Mouse (Mus musculus): Measurements from ENCODE around the gene Extl1. TPM values are rescaled to one million over a fixed set of nuclear protein-coding genes. Genes with fewer than 3 reads are reported as not detected.

The Extl1 gene
- 15.3 TPM for polyA plus RNA-seq (2014; fragmentation: Illumina TruSeq; extraction: RNeasy Lipid Tissue Mini Kit (QIAGEN cat#74804); ENCODE audit: low read depth, low replicate concordance)

DNA sequence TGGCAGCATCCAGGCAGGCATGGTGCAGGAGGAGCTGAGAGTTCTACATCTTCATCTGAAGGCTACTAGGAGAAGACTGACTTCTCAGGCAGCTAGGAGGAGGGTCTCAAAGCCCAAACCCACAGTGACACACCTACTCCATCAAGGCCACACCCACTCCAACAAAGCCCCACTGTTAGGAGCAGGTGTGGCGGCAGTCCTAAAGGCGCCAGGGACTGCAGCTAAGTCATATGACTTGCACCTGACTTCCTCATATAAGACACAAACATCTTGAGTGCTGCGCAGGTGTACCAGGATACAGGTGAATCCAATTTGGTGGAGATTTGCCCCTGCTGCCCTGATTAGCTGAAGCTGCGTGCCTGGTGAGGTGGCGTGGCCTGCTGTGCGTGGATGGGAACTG lies at the start of gene Extl1:
TSS of gene Extl1 (minus strand) at position 101 of the 400 bp plus-strand sequence.

DNA sequence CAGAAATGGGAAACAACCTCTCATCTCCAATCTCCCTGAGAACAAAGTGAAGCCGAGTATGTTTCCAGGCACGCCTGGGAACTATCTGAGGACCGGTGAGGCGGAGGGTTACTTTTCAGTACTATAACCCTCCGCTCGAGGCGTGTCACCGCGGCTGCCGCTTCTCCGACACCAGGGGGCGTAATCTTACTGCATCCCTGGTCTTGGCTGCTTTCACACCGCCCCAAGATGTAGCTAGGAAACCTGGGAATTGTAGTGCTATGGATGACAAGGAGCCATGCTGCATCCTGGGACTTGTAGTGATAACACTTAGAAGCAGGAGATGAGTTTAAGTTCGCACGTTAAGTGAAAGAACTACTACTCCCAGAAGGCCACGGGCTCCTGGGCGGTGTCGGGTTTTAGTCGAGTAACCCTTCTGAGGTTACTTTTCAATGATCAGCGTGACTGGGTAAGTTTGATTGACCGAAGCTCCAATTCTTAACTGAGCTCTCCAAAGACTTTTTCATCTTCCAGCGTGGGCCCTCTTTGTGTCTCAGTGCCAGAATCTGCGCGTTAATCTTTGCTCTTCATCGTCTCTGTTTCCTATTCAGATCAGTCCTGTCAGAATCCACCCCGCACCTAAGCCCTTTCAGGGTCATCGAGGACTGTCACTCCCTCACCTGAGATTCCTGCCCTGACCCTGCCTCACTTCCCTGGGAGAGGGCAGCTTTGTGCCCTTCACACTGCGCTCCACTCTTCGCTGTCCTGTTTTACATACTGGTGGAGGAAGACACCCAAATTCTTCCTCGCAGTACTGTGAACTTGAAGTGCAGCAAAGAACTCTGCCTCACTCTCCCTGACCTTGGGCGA lies 12.6 kb upstream of the Extl1 start, which contains the start of gene Pafah2:
TSS of gene Pafah2 (plus strand) at position 344 of the 849 bp plus-strand sequence.

DNA sequence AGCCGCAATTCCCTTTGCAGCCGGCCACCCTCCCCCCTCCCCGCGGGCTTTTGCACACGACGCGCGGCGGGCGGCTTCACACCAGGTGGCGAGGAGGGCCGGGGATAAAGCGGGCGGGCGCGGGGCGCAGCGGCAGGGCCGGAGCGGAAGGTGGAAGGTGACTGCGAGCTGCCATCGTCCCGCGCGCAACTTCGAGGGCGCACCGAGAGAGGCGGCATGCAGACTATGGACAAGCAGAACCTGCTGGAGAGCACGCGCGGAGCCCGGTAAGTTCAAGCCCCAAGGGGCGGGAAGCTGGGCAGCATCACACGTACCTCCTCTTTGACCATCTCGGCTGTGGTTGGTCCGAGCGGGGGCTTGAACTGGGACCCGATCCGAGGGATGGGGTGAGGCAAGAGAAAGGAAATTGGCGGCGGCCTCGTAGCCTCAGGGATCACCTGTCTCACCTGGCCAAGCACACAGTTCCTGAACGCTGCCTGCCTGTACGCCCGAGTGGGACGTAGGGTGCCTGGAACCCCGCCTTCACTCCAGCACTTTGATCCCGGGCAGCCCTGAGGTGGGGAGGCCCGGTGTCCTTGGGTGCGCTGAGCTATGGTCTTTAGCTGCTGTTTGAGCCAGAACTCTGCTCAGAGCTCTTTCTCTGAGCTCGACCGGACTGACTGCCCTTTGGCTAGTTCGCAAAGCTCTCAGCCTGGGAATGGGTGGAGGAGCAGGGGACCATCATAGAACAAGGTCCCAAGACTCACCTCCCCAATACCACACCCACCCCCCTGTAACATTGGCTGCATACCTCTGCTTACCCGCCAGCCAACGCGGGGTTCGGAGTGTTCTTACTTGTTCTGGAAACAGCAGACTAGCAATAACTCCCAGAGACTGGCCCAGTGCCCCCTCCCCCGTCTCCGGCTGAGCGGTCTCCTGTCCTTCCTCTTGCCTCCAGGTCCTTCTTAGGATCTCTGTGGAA lies 40.3 kb downstream of the Extl1 start, which contains the start of gene Slc30a2:
TSS of gene Slc30a2 (plus strand) at position 111 of the 961 bp plus-strand sequence.

DNA sequence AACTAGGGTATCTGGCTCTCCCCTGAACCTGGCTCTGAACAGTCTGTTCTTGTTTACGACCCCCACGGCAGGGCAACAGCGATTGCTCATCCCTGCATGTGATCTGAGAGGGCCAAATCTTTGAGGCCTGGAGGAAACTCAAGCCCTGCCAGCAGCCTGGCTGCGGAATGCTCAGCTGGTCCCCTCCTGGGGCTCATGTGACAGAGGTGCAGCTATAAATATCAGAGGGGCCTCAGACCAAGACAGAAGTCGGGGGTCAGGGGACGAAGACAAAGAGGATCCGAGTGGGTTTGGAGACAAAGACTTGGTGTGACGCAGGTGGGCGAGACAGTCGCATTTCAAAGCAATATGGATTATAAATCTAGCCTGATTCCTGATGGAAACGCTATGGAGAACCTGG lies 68.8 kb downstream of the Extl1 start, which contains the start of gene Trim63:
TSS of gene Trim63 (plus strand) at position 245 of the 400 bp plus-strand sequence.

Other genes with a start within 250 kb of the Extl1 start
- gene Cep85, start 196.7 kb downstream of the Extl1 start, polyA plus RNA-seq (2014; fragmentation: Illumina TruSeq; extraction: RNeasy Lipid Tissue Mini Kit (QIAGEN cat#74804); ENCODE audit: low read depth, low replicate concordance), result 63.7 TPM
- gene Gm7534, start 180.8 kb downstream of the Extl1 start, polyA plus RNA-seq (2014; fragmentation: Illumina TruSeq; extraction: RNeasy Lipid Tissue Mini Kit (QIAGEN cat#74804); ENCODE audit: low read depth, low replicate concordance), result not detected
- gene Catsper4, start 156.5 kb downstream of the Extl1 start, polyA plus RNA-seq (2014; fragmentation: Illumina TruSeq; extraction: RNeasy Lipid Tissue Mini Kit (QIAGEN cat#74804); ENCODE audit: low read depth, low replicate concordance), result not detected
- gene Cnksr1, start 145.5 kb downstream of the Extl1 start, polyA plus RNA-seq (2014; fragmentation: Illumina TruSeq; extraction: RNeasy Lipid Tissue Mini Kit (QIAGEN cat#74804); ENCODE audit: low read depth, low replicate concordance), result 5.7 TPM
- not detected for gene E130218I03Rik, start 140.2 kb downstream of the Extl1 start, polyA plus RNA-seq (2014; fragmentation: Illumina TruSeq; extraction: RNeasy Lipid Tissue Mini Kit (QIAGEN cat#74804); ENCODE audit: low read depth, low replicate concordance)
- gene Zfp593, start 138.3 kb downstream of the Extl1 start, polyA plus RNA-seq (2014; fragmentation: Illumina TruSeq; extraction: RNeasy Lipid Tissue Mini Kit (QIAGEN cat#74804); ENCODE audit: low read depth, low replicate concordance), result 4.1 TPM
- not detected for gene Gm30191, start 136.9 kb downstream of the Extl1 start, polyA plus RNA-seq (2014; fragmentation: Illumina TruSeq; extraction: RNeasy Lipid Tissue Mini Kit (QIAGEN cat#74804); ENCODE audit: low read depth, low replicate concordance)
- 4.6 TPM for gene Grrp1, start 129.7 kb downstream of the Extl1 start, polyA plus RNA-seq (2014; fragmentation: Illumina TruSeq; extraction: RNeasy Lipid Tissue Mini Kit (QIAGEN cat#74804); ENCODE audit: low read depth, low replicate concordance)
- 5.0 TPM for gene Pdik1l, start 96.0 kb downstream of the Extl1 start, polyA plus RNA-seq (2014; fragmentation: Illumina TruSeq; extraction: RNeasy Lipid Tissue Mini Kit (QIAGEN cat#74804); ENCODE audit: low read depth, low replicate concordance)
- 278 TPM for gene Trim63, start 68.7 kb downstream of the Extl1 start, polyA plus RNA-seq (2014; fragmentation: Illumina TruSeq; extraction: RNeasy Lipid Tissue Mini Kit (QIAGEN cat#74804); ENCODE audit: low read depth, low replicate concordance)
- gene Slc30a2, start 40.7 kb downstream of the Extl1 start, polyA plus RNA-seq (2014; fragmentation: Illumina TruSeq; extraction: RNeasy Lipid Tissue Mini Kit (QIAGEN cat#74804); ENCODE audit: low read depth, low replicate concordance), result 0.31 TPM
- gene Pafah2, start 12.5 kb upstream of the Extl1 start, polyA plus RNA-seq (2014; fragmentation: Illumina TruSeq; extraction: RNeasy Lipid Tissue Mini Kit (QIAGEN cat#74804); ENCODE audit: low read depth, low replicate concordance), result 11.4 TPM
- gene Stmn1, start 84.5 kb upstream of the Extl1 start, polyA plus RNA-seq (2014; fragmentation: Illumina TruSeq; extraction: RNeasy Lipid Tissue Mini Kit (QIAGEN cat#74804); ENCODE audit: low read depth, low replicate concordance), result 24.0 TPM
- 13.3 TPM for gene Paqr7, start 112.8 kb upstream of the Extl1 start, polyA plus RNA-seq (2014; fragmentation: Illumina TruSeq; extraction: RNeasy Lipid Tissue Mini Kit (QIAGEN cat#74804); ENCODE audit: low read depth, low replicate concordance)
- gene Aunip, start 127.1 kb upstream of the Extl1 start, polyA plus RNA-seq (2014; fragmentation: Illumina TruSeq; extraction: RNeasy Lipid Tissue Mini Kit (QIAGEN cat#74804); ENCODE audit: low read depth, low replicate concordance), result not detected
- 168 TPM for gene Mtfr1l, start 151.5 kb upstream of the Extl1 start, polyA plus RNA-seq (2014; fragmentation: Illumina TruSeq; extraction: RNeasy Lipid Tissue Mini Kit (QIAGEN cat#74804); ENCODE audit: low read depth, low replicate concordance)
- gene Selenon, start 168.3 kb upstream of the Extl1 start, polyA plus RNA-seq (2014; fragmentation: Illumina TruSeq; extraction: RNeasy Lipid Tissue Mini Kit (QIAGEN cat#74804); ENCODE audit: low read depth, low replicate concordance), result 16.9 TPM